Mouse (Mus musculus) spleen, adult 18-20 months (tissue): ENCODE results near the gene Grm8.

ENCODE experiments used
- DNase-seq, 2 experiments: peaks; one replicate each; pipeline ENCODE4 v3.0.0; 2022; ENCODE audit warnings: mixed read lengths in 2 of 2

The Grm8 gene

DNA sequence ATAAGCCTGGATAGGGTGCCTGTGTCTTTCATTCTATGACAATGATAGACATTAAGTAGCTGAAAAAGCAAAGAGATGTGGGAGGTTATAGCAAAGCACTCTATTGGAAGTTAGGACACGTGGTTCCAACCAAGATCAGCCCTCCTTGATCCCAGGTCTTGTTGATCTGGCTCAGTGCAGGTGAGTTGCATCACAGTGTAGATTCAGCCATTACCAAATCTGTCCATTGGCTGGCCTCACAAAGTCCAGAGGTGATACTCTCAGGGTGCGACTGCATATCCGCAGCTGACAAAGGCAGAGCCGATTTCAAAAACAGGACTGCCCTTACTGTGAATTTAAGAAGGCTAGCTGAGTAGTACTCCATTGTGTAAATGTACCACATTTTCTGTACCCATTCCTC lies 103.0 kb downstream of the Grm8 start:
- DNase-seq = no peak

DNA sequence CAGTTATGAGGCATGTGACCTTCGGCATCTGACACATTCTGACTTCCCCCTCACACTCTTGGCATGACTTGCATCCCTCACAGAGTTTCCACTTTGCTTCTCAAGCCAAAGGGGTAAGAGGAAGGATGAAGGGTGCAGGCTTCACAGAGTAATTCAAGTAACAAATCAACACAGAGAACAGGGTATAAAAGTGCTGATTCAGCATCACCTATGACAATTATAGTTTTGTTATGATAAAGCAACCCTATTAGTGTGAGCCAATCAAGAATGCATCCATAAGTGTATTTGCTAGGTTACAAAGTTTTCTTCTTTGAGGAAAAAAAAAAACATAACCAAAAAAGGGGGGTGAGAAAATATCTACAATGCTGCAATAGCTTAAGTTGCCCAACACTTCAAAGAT lies 117.3 kb downstream of the Grm8 start:
- no peak for DNase-seq

DNA sequence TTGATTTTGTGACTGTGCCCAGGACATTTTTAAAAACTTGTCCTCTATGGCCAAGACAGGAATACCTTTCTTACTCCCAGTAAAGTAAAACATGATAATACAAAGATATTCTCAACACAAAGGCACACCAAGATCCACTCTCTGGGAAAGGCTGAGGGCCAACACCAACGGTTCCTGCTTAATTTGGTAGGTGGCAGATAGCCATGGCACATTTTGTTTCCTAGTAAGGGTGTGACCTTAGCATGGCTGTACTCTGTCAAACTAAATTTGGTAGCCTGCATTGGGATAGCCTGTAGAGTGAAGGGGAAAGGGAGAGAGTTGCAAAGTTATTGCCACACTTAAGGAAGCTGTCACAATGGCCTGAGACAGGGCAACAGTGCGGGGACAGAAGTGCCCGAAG lies 128.0 kb downstream of the Grm8 start:
- no peak for DNase-seq

DNA sequence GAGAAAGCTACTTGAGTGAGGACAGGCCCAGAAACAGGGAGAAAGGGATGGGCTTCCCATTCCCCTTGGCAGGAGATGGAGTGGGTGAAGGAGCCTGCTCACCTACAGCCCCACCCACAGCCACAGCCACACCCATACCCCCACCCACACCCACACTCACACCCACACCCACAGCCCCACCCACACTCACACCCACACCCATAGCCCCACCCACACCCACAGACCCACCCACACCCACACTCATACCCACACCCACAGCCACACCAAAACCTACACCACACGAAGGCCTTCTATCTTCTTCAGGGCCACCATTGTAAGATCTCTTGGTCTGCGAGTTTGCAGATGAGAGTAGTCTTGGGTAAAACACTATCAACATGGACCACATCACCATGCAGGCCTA lies 137.7 kb downstream of the Grm8 start:
- DNase-seq = no peak

DNA sequence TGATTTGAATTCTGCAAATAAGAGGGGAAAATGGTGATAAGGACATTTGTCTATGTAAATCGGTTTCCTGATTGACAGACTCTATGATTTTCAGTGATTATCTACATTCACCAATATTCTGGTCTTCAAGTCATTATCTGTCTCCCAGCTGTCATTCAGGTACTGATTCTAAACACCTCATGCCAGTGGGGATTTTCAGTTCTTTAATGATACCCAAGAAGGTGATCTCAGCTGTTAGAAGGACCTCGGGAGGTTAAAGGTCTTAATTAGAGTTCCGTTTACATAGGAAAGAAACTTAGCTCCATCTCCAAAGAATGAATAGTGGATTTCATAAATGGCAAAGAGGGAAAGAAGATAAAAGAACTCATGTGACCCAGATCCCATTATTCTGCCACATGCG lies 143.7 kb downstream of the Grm8 start:
- DNase-seq = no peak

DNA sequence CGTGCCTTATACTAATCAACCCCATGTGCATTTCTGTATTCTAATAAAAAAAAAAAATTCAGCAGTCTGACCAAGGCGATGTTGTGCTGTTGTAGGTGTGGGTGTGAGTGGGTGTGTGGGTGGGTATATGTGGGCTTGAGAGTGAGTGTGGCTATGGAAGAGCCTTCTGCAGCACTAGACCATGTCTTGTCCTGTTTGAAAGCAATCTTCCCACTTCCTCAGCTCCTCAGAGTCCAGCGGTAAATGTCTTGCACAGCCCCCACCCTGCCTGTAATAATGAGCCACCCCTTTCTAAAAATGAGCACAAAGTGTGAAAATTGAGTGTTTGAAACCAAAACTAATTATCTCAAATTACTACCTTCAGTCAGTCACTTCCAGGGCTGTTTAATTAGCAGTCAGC lies 152.4 kb downstream of the Grm8 start:
- DNase-seq = no peak

GRCm38 (mm10) chr6:27982021-27982420 lies 153.0 kb downstream of the Grm8 start:
- no peak for DNase-seq

GRCm38 (mm10) chr6:27977361-27977760 lies 157.6 kb downstream of the Grm8 start:
- DNase-seq = no peak

DNA sequence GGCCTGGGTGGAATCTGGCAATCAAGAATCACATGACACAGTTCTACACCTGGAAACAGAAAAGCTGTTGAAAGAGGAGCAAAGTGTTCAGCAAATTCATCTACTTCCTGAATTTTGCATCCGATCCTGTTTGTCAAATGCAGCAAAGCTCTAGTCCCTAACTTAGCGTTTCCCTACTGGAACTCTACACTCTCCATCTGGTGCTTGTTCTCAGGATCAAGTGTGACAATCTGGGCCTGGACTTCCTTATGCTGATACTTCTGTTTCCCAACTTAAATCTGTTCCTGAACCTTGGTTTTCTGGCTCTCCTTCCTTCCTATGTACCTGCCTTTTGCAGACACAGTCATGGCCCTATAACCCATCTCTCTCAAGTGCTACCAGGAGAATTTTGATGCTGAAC lies 166.1 kb downstream of the Grm8 start:
- no peak for DNase-seq

DNA sequence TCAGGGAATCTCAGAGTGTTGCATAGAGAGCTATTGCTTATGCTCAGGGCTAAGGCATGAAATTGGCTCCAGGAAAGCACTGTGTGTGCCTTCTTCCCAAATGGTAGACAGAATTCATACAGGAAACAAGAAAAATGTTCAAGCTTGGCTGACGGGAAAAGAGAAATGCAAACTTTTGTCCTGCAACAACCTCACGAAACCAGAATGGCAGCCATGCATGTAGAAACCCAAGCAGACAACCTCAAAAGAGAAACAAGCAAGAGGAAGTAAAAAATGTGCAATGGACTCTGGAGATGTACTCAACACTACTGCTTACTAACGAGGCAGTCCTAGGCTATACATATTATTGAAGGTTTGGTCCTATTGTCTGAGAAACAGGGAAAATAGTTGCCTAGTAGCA lies 167.9 kb downstream of the Grm8 start:
- DNase-seq = no peak

DNA sequence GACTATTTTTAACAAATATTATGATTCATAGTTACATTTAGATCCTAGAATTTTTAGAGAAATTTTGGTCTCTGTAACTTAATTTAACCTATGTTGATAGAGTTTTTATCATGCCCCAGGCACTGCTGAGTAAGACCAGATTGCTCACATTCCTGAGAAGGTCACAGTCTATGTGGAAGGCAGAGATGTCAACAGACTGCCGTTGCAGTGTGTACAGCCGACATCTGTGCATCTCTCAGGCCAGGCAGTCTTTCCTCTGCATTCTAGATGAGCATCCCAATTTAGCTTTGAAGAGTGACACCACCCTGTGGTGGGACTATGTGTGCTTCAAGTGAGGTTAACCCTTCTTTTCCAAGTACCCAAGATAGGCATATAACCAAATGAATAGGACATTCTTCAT lies 169.7 kb downstream of the Grm8 start:
- no peak for DNase-seq

GRCm38 (mm10) chr6:27963887-27964286 lies 171.1 kb downstream of the Grm8 start:
- DNase-seq = no peak

GRCm38 (mm10) chr6:27956278-27956857 lies 178.6 kb downstream of the Grm8 start:
- DNase-seq = no peak

GRCm38 (mm10) chr6:27951433-27951832 lies 183.5 kb downstream of the Grm8 start:
- DNase-seq = no peak

GRCm38 (mm10) chr6:27928058-27928457 lies 206.9 kb downstream of the Grm8 start:
- no peak for DNase-seq

DNA sequence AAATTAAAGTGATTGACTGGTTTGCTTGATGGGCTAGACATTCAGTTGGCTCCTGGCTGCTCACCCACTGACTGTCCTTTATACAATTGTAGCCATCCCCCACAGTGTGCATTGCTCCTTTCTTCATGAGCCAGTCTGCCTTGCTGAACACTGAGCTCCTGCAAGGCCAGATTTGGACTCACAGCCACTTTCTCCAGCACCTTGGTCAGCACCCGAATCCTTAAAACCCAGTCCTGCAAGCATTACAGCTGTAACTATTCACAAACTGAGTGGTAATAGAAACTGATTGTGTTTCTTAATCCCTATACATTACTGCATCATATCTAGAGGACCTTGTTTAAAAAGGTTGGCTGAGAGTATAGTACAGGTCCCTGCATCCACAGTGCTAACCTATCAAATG lies 221.7 kb downstream of the Grm8 start:
- no peak for DNase-seq

DNA sequence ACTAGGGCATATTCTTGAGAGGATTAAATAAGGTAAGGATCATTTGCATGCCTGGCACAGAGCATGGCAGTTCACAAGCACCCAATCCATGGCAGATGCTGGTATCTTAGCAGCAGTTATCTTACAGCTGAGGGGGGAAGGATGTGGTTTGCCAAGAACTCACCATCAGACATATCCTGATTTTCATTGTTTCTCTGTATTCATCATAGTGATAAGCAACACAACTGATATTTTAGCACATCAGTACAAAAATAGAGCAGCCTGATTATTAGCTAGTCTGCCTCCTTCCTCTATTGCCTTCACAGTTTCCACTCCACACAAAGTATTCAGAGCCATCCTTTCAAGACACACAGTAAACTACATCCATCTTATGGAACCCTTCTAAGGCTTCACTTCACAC lies 230.6 kb downstream of the Grm8 start:
- DNase-seq = no peak

GRCm38 (mm10) chr6:27902224-27902623 lies 232.8 kb downstream of the Grm8 start:
- no peak for DNase-seq

DNA sequence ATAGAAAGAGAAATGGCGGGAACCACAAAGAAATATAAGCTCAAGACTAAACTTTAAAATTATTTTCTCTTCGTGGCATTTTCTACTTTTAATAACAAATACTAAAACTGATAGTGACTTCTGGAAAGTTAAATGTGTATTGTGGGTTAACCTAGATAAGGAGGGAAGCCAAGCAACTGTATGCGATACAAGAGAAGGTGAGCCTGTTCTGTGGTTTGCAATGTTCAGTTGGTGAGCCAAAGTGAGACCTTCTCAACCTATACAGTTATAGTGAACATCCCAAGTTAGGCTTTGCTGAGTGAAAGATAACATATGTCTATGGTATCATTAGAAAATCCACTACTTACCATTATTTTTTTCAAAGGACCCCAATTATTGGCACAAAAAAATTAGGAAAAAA lies 233.6 kb downstream of the Grm8 start:
- DNase-seq = no peak

GRCm38 (mm10) chr6:27895153-27895552 lies 239.8 kb downstream of the Grm8 start:
- DNase-seq = no peak

GRCm38 (mm10) chr6:27892886-27893285 lies 242.1 kb downstream of the Grm8 start:
- DNase-seq = no peak

GRCm38 (mm10) chr6:27888391-27888790 lies 246.6 kb downstream of the Grm8 start:
- no peak for DNase-seq

- no peak for DNase-seq
Measured at GRCm38 (mm10) chr6:27887922-27888321, 247.1 kb downstream of the Grm8 start.

DNA sequence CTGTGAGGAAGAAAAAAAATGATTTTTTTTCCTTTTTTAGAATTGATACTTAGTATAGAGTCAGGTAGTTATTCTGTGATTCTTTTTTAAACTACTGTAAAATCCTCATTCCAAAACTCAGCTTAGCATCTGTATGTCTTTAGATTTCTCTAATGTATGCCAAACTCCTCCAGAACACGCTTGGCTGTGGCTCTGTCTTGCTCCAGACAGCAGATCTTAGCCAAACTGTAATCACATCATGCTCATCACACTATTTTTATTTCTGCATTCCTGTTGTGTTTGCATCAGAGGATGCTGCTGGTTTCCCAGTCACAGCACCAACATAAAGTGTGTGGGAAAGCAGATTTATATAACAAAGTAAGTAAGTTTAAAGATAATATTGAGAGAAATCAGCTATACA lies 249.2 kb downstream of the Grm8 start:
- DNase-seq = no peak

DNA sequence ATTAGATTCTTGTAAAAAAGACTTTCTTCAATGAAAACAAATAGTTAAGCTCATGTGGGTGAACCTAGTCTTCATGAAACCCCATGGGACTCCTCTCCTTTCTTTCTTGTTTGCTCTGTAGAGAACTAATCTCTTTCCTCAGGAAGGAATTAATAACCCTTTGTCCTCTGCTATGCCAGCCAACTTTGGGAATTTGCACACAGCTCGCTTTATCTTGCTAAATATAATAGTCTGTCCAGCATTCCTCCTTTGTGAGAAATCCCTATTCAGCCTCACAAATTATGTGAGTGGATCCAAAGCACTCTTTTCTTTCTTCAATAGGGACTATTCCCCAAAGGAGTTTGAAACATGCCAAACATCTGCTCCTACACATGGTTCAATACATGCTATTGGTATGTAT lies 285.3 kb downstream of the Grm8 start:
- DNase-seq = no peak

DNA sequence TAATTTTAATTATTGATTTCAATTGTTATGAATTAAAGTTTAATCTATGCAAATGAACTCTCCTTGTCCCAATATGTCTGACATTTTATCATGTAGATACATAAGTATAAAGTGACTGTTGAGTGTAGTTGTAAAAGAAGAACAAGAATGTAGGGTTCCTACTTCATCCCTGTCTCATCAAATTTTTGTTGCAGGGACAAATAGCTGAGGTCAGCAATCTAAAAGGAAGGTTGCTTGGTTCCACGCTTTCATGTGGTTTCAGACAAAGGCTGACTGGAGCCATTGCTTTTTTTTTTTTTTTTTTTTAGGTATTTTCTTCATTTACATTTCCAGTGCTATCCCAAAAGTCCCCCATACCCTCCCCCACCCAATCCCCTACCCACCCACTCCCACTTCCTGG lies 298.8 kb downstream of the Grm8 start:
- no peak for DNase-seq
